Mouse (Mus musculus): Measurements from ENCODE around the gene Megf11. TPM values are rescaled to one million over a fixed set of nuclear protein-coding genes. Genes with fewer than 3 reads are reported as not detected.

The Megf11 gene
- total RNA-seq, 2 experiments from 2014 or later = 2.0 to 3.0 TPM

- peak; percentile 67 for DNase-seq
These were observed 224.1 kb downstream of the Megf11 start for GRCm38 (mm10) chr9:64609546-64609945.

GRCm38 (mm10) chr9:64612121-64612983 lies 226.9 kb downstream of the Megf11 start:
- no peak for DNase-seq

- no peak for DNase-seq
These were observed 227.7 kb downstream of the Megf11 start for GRCm38 (mm10) chr9:64612984-64613649.

- DNase-seq = no peak
These were observed 232.0 kb downstream of the Megf11 start for GRCm38 (mm10) chr9:64617413-64617812.

GRCm38 (mm10) chr9:64618433-64618832 lies 233.0 kb downstream of the Megf11 start:
- DNase-seq = no peak

GRCm38 (mm10) chr9:64619440-64619839 lies 234.0 kb downstream of the Megf11 start:
- DNase-seq = no peak

GRCm38 (mm10) chr9:64620596-64620995 lies 235.2 kb downstream of the Megf11 start:
- DNase-seq = no peak

GRCm38 (mm10) chr9:64621499-64622296 lies 236.3 kb downstream of the Megf11 start:
- DNase-seq = no peak

- no peak for DNase-seq
These were observed 237.9 kb downstream of the Megf11 start for GRCm38 (mm10) chr9:64623361-64623760.

GRCm38 (mm10) chr9:64624536-64624935 lies 239.1 kb downstream of the Megf11 start:
- DNase-seq = peak; percentile 76

- DNase-seq = no peak
These were observed 244.4 kb downstream of the Megf11 start for GRCm38 (mm10) chr9:64629802-64630201.

- DNase-seq = no peak
These were observed 247.7 kb downstream of the Megf11 start for GRCm38 (mm10) chr9:64633169-64633568.

GRCm38 (mm10) chr9:64636111-64636510 lies 250.7 kb downstream of the Megf11 start:
- no peak for DNase-seq

GRCm38 (mm10) chr9:64636961-64637360 lies 251.5 kb downstream of the Megf11 start:
- DNase-seq = no peak

- peak; percentile 63 for DNase-seq
These were observed 252.8 kb downstream of the Megf11 start for GRCm38 (mm10) chr9:64638250-64638649.

GRCm38 (mm10) chr9:64639664-64640063 lies 254.2 kb downstream of the Megf11 start:
- DNase-seq = peak; percentile 58

GRCm38 (mm10) chr9:64644129-64644528 lies 258.7 kb downstream of the Megf11 start:
- DNase-seq = no peak

- DNase-seq = no peak
These were observed 260.0 kb downstream of the Megf11 start for GRCm38 (mm10) chr9:64645462-64645861.

GRCm38 (mm10) chr9:64649393-64649792 lies 264.0 kb downstream of the Megf11 start:
- DNase-seq = no peak

- DNase-seq = no peak
These were observed 264.5 kb downstream of the Megf11 start for GRCm38 (mm10) chr9:64649892-64650291.

GRCm38 (mm10) chr9:64651181-64651580 lies 265.8 kb downstream of the Megf11 start:
- no peak for DNase-seq

- DNase-seq = no peak
These were observed 266.3 kb downstream of the Megf11 start for GRCm38 (mm10) chr9:64651689-64652088.

GRCm38 (mm10) chr9:64652138-64652537 lies 266.7 kb downstream of the Megf11 start:
- no peak for DNase-seq
